Mouse (Mus musculus) thymus, adult 2 months (tissue): ENCODE results near the gene Mctp1.

Experiments
- CTCF ChIP-seq: fragments of 200-500 bp; IDR thresholded peaks from 2 replicates; pipeline ENCODE4 v1.5.1; 2012; ENCODE audit warnings: mild to moderate bottlenecking, control low read depth, low read length, moderate library complexity, borderline replicate concordance; ENCODE audit not compliant: control insufficient read depth, poor library complexity, insufficient read depth; ENCODE audit errors: extremely low read depth
- POLR2A ChIP-seq: fragments of 200-500 bp; IDR thresholded peaks from 2 replicates; pipeline ENCODE4 v1.6.1; 2012; ENCODE audit warnings: mild to moderate bottlenecking, low read length, control low read depth, moderate library complexity; ENCODE audit not compliant: control insufficient read depth, poor library complexity, insufficient read depth; ENCODE audit errors: extremely low read depth

GRCm38 (mm10) chr13:76870291-76870690 lies 486.0 kb downstream of the Mctp1 start:
- TF ChIP-seq POLR2A: no peak
- TF ChIP-seq CTCF: no peak
